Mouse (Mus musculus) cerebellum, adult 2 months (tissue): ENCODE measurements around the gene Wnt8b.

ENCODE experiments used
- CTCF ChIP-seq: fragments of 200-500 bp; IDR thresholded peaks from 2 replicates; pipeline ENCODE4 v1.5.1; 2011; ENCODE audit warnings: low read depth, mild to moderate bottlenecking, control low read depth, low read length, moderate library complexity, borderline replicate concordance; ENCODE audit not compliant: insufficient read depth
- POLR2A ChIP-seq: fragments of 200-500 bp; IDR thresholded peaks from 2 replicates; pipeline ENCODE4 v1.6.1; 2011; ENCODE audit warnings: low read length, control low read depth, borderline replicate concordance; ENCODE audit not compliant: insufficient read depth

DNA sequence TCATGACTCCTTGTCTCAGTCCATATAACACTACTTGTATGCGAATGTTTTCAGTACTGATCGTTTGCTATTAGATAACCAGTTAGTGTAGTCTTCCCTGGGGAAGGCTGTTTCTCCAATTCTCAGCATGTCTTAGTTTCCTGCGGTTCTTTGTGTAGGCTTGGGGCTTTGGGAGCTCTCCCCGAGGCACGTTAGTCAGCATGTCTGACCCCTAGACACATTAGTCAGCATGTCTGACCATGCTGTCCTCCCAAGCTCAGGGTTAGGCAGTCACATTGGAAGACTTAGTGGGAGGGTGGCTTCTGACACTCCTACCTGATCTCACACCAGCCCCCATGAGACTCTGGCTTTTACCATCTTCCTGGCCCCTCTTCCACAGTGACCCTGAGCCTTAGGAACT is 32.8 kb upstream of the Wnt8b start:
- TF ChIP-seq CTCF (no peak), POLR2A (no peak)
